ENCODE assay signal across 20 mouse cellular contexts in genomic region chr12:107036357-107036756, GRCm38 (mm10).
"Had no signal": no experiment of that assay in that cellular context is flagged by ENCODE, and none has a peak within 500 bp of the region (broad histone marks: within the 10 kb centered on the region; RNA-seq: fewer than 3 reads in every experiment).

No protein-coding gene starts in this region.

- H3K4me2 ChIP-seq: intestine, embryonic 15.5 days; kidney, embryonic 15.5 days; limb, embryonic 13.5 days; liver, embryonic 13.5 days; midbrain, embryonic 12.5 days; neural tube, embryonic 13.5 days had no signal

- H3K4me3 ChIP-seq: intestine, embryonic 15.5 days; kidney, embryonic 15.5 days; limb, embryonic 10.5 days; limb, embryonic 13.5 days; liver, embryonic 13.5 days; midbrain, embryonic 12.5 days; myocyte; neural tube, embryonic 13.5 days had no signal

- H3K9me3 ChIP-seq: intestine, embryonic 15.5 days; kidney, embryonic 15.5 days; limb, embryonic 10.5 days; limb, embryonic 13.5 days; midbrain, embryonic 12.5 days; neural tube, embryonic 13.5 days had no signal

- H3K27me3 ChIP-seq: intestine, embryonic 15.5 days; kidney, embryonic 15.5 days; liver, embryonic 13.5 days; midbrain, embryonic 12.5 days; neural tube, embryonic 13.5 days had no signal

- H3K9ac ChIP-seq: intestine, embryonic 15.5 days; kidney, embryonic 15.5 days; limb, embryonic 13.5 days; liver, embryonic 13.5 days; midbrain, embryonic 12.5 days; neural tube, embryonic 13.5 days had no signal

- H3K36me3 ChIP-seq: intestine, embryonic 15.5 days; kidney, embryonic 15.5 days; limb, embryonic 10.5 days; limb, embryonic 13.5 days; liver, embryonic 13.5 days; midbrain, embryonic 12.5 days; neural tube, embryonic 13.5 days had no signal

- DNase-seq: kidney, adult 11 months; kidney, adult 8-10 months; kidney, postnatal 10 days; kidney, postnatal 4 days; liver, embryonic 13.5 days; lung, adult 2 months; lung, postnatal 14 days; lung, postnatal 4 days; right cerebral cortex, adult 18-20 months; right cerebral cortex, postnatal 14 days; right cerebral cortex, postnatal 4 days had no signal

- H3K27ac ChIP-seq: intestine, embryonic 15.5 days; kidney, embryonic 15.5 days; limb, embryonic 10.5 days; limb, embryonic 13.5 days; liver, embryonic 13.5 days; midbrain, embryonic 12.5 days; neural tube, embryonic 13.5 days; stomach, postnatal 0 days had no signal

- ATAC-seq: intestine, embryonic 15.5 days; midbrain, embryonic 16.5 days had no signal

- H3K4me1 ChIP-seq: intestine, embryonic 15.5 days; kidney, embryonic 15.5 days; limb, embryonic 13.5 days; liver, embryonic 13.5 days; midbrain, embryonic 12.5 days; neural tube, embryonic 13.5 days had no signal
